10 mouse cellular contexts compared by ENCODE assay signal in genomic region chr17:45045804-45046203, GRCm38 (mm10).
DNase-seq lines count a peak whose midpoint lies in the region; ATAC-seq and TF ChIP-seq lines count a peak whose summit lies in the region.
"Had no signal": no experiment of that assay in that cellular context is flagged by ENCODE, and none has a peak within 500 bp of the region (broad histone marks: within the 10 kb centered on the region; RNA-seq: fewer than 3 reads in every experiment).

No protein-coding gene starts in this region.

- DNase-seq in adrenal gland, postnatal 14 days: peak; percentile 35
- no peak for DNase-seq in adrenal gland, postnatal 4 days (ENCODE audit: low spot score in 2 of 2)
- peak; percentile 4 for DNase-seq in liver, adult 2 months (ENCODE audit: extremely low read depth, low read depth, low spot score)
- DNase-seq in liver, embryonic 11.5 days (ENCODE audit: low spot score): no peak
- DNase-seq in brain, embryonic 14.5 days (ENCODE audit: low read depth): no peak
- peak; percentile 20 for DNase-seq in stomach, postnatal 0 days (ENCODE audit: low spot score)
- DNase-seq in frontal cortex, postnatal 14 days (ENCODE audit: low spot score in 2 of 2): no peak
- no peak for DNase-seq in retina, embryonic 14.5 days (ENCODE audit: low spot score)
- DNase-seq: cerebellum, postnatal 25 days had no signal

- no peak overlapping the region for H3K4me3 ChIP-seq in liver, adult 2 months (ENCODE audit: insufficient read depth, low read depth, low read length)
- no peak overlapping the region for H3K4me3 ChIP-seq in liver, embryonic 11.5 days (ENCODE audit: low read depth, low read length)
- no peak overlapping the region for H3K4me3 ChIP-seq in stomach, postnatal 0 days (ENCODE audit: low read depth, low read length)
- H3K4me3 ChIP-seq: megakaryocyte, embryonic 14.5 days had no signal

- H3K36me3 ChIP-seq in liver, adult 2 months (ENCODE audit: control insufficient read depth, insufficient read depth, low read length): 0 out of 2 replicates have a peak, but pooled peaks cover 2% of the 10 kb centered on the region
- no peaks in the 10 kb centered on the region for H3K36me3 ChIP-seq in liver, embryonic 11.5 days (ENCODE audit: control insufficient read depth, insufficient read depth, low read length)
- H3K36me3 ChIP-seq in stomach, postnatal 0 days (ENCODE audit: control insufficient read depth, insufficient read depth, low read length): no peaks in the 10 kb centered on the region

- H3K4me2 ChIP-seq in liver, embryonic 11.5 days: no peak overlapping the region
- H3K4me2 ChIP-seq in stomach, postnatal 0 days (replicated peaks; ENCODE audit: low read depth): no peak overlapping the region

- H3K27ac ChIP-seq in liver, adult 2 months (replicated peaks; ENCODE audit: insufficient read depth, low read depth, low read length): no peak overlapping the region
- no peak overlapping the region for H3K27ac ChIP-seq in liver, embryonic 11.5 days (ENCODE audit: low read depth, low read length)
- no peak overlapping the region for H3K27ac ChIP-seq in stomach, postnatal 0 days (replicated peaks)

- no peaks in the 10 kb centered on the region for H3K79me2 ChIP-seq in liver, adult 2 months (ENCODE audit: control insufficient read depth, insufficient read depth, low read length)

- no peak overlapping the region for H3K9ac ChIP-seq in liver, adult 2 months (ENCODE audit: low read depth, low read length)
- H3K9ac ChIP-seq in liver, embryonic 11.5 days (ENCODE audit: low read depth, low read length): no peak overlapping the region
- H3K9ac ChIP-seq in stomach, postnatal 0 days (ENCODE audit: low read length): no peak overlapping the region

- no peak for ATAC-seq in liver, embryonic 11.5 days (replicated peaks; ENCODE audit: low FRiP score)
- no peak for ATAC-seq in stomach, postnatal 0 days (ENCODE audit: low FRiP score, low TSS enrichment)

- TF ChIP-seq EP300 in stomach, postnatal 0 days (optimal IDR thresholded peaks at IDR 0.05): no peak

- H3K9me3 ChIP-seq in liver, embryonic 11.5 days (ENCODE audit: control insufficient read depth, low read length): no peaks in the 10 kb centered on the region
- no peaks in the 10 kb centered on the region for H3K9me3 ChIP-seq in stomach, postnatal 0 days (ENCODE audit: control insufficient read depth, low read length)
- H3K9me3 ChIP-seq: megakaryocyte, embryonic 14.5 days had no signal

- no peaks in the 10 kb centered on the region for H3K4me1 ChIP-seq in liver, adult 2 months (ENCODE audit: control insufficient read depth, insufficient read depth, low read length)
- H3K4me1 ChIP-seq in liver, embryonic 11.5 days (replicated peaks; ENCODE audit: control insufficient read depth, insufficient read depth, low read length): no peaks in the 10 kb centered on the region
- no peaks in the 10 kb centered on the region for H3K4me1 ChIP-seq in stomach, postnatal 0 days (replicated peaks; ENCODE audit: control insufficient read depth, insufficient read depth)

- H3K27me3 ChIP-seq in liver, adult 2 months (ENCODE audit: control insufficient read depth, insufficient read depth, low read length): no peaks in the 10 kb centered on the region
- no peaks in the 10 kb centered on the region for H3K27me3 ChIP-seq in liver, embryonic 11.5 days (replicated peaks; ENCODE audit: control insufficient read depth, insufficient read depth, low read length)
- H3K27me3 ChIP-seq in stomach, postnatal 0 days (ENCODE audit: control insufficient read depth, insufficient read depth, low read length): no peaks in the 10 kb centered on the region
- H3K27me3 ChIP-seq: megakaryocyte, embryonic 14.5 days had no signal

- TF ChIP-seq CTCF in liver, adult 2 months (IDR thresholded peaks at IDR 0.05; ENCODE audit: low read depth, low read length): peak; percentile 53
- peak; percentile 42; the same call in 1 of the 2 replicates for TF ChIP-seq CTCF in brain, embryonic 14.5 days (IDR thresholded peaks at IDR 0.05; ENCODE audit: borderline replicate concordance, extremely low read depth, insufficient read depth, insufficient read length)
- peak; percentile 57 for TF ChIP-seq CTCF in stomach, postnatal 0 days (IDR thresholded peaks at IDR 0.05; ENCODE audit: low read depth)

- TF ChIP-seq POLR2A in liver, adult 2 months (IDR thresholded peaks at IDR 0.05; ENCODE audit: extremely low read depth, insufficient read depth, low read length): no peak
- TF ChIP-seq POLR2A in brain, embryonic 14.5 days (IDR thresholded peaks at IDR 0.05; ENCODE audit: borderline replicate concordance, extremely low read depth, insufficient read depth, insufficient read length, poor library complexity, severe bottlenecking): no peak

Comparison
In these comparisons a context has a peak if more than half of its experiments do, and no peak if none do; other contexts are left out.
1. DNase-seq: peak in adrenal gland, postnatal 14 days (single experiment), liver, adult 2 months (single experiment) and stomach, postnatal 0 days (single experiment); none in adrenal gland, postnatal 4 days (0 of 2), liver, embryonic 11.5 days (single experiment), brain, embryonic 14.5 days (single experiment), frontal cortex, postnatal 14 days (0 of 2) and retina, embryonic 14.5 days (single experiment).
2. Peak in every context shown above with its lines, with median percentiles within 50 percentile points of each other: CTCF ChIP-seq.